Mouse (Mus musculus) liver, embryonic 14 days (tissue): Measurements from ENCODE around the gene Cyp2c40. TPM values are rescaled to one million over a fixed set of nuclear protein-coding genes. Genes with fewer than 3 reads are reported as not detected.

Source experiments
- polyA plus RNA-seq: library from polyadenylated mRNA; depleted of rRNA; stranded (reverse); fragments of >200 nt; gene quantifications from 2 replicates; pipeline ENCODE4 v1.2.3, GENCODE M21; 2012; rRNA removed

Gene Cyp2c40
- polyA plus RNA-seq, result 0.16 and 0.35 TPM in 2 replicates

DNA sequence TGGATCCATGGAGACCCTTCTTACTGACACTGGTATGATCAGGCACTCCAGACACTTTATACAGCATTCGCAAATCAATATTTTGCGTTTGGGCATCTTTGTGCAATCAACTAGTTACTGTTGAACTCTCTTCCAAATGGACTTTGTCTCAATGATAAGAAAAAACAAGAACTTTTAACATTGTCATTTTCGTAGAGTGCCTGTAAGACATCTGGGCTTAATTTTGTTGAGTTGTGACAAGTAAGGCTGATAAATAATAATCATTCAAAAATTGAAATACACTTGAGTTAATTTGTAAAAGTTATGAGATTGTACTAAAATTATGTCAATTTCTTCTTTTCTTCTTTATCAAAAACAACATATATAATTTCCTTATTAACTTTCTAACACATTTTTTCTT, at the start of gene Cyp2c40:
TSS of gene Cyp2c40 (minus strand) at position 101 of the 400 bp plus-strand sequence.

DNA sequence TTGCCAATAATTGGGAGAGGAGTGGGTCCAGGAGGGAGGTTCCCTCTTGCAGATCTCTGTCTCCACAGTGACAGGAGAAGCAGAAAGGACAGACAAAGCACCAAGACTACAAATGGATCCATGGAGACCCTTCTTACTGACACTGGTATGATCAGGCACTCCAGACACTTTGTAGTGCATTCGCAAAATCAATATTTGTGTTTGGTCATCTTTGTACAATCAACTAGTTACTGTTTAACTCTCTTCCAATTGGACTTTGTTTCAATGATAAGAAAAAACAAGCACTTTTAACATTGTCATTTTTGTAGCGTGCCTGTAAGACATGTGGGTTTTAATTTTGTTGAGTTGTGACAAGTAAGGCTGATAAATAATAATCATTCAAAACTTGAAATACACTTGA, 71.7 kb downstream of the Cyp2c40 start, which contains the start of gene Cyp2c68:
TSS of gene Cyp2c68 (minus strand) at position 135 of the 400 bp plus-strand sequence.

Other genes with a start within 250 kb of the Cyp2c40 start
- 0.52 and 0.65 TPM in 2 replicates for gene Cyp2c67, start 163.8 kb downstream of the Cyp2c40 start, polyA plus RNA-seq
- gene Cyp2c68, start 71.8 kb downstream of the Cyp2c40 start, polyA plus RNA-seq, result 44.8 and 53.1 TPM in 2 replicates
- gene Cyp2c69, start 74.0 kb upstream of the Cyp2c40 start, polyA plus RNA-seq, result 0.05 TPM in 1 of 2 replicates, not detected in the other
- gene Cyp2c37, start 179.6 kb upstream of the Cyp2c40 start, polyA plus RNA-seq, result 0.20 and 0.27 TPM in 2 replicates